Mouse (Mus musculus) T-helper 2 cell (primary cell): ENCODE data around the gene Tmem91.

Source experiments
- in situ Hi-C: fragments of 300-600 bp; cut with MboI, MseI; formaldehyde crosslinking; loops from one replicate; pipeline ENCODE4 v1.15.1; 2025; ENCODE audit warnings: high pct_unique_total_duplicates

Tmem91 gene

DNA sequence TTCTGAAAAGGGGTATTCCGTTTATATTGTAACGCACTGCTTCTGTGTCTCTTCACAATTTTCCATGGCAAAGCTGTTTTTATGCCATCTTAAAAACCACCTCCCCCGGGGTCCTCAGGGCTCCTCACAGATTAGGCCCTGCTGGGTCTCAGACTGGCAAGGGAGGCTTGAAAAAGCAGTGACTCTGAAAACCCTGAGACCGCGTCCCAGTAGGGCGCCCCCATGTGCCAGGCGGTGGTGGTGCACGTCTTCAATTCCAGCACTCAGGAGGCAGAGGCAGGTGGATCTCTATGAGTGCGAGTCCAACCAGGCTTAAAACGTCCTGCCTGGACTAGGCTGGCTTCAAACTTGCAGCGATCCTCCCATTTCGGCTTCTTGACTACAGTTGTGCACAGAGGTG is 25.8 kb upstream of the Tmem91 start:
- in situ Hi-C loops: no loop called here

- in situ Hi-C loops: loop anchor here (5.0 kb wide), 1 partner anchor 47 kb away; no protein-coding TSS in a partner anchor
Observed at GRCm38 (mm10) chr7:25699851-25700250, 24.9 kb upstream of the Tmem91 start.

GRCm38 (mm10) chr7:25694104-25694503 is 19.1 kb upstream of the Tmem91 start:
- in situ Hi-C loops: no loop called here

GRCm38 (mm10) chr7:25690051-25690450 is 15.1 kb upstream of the Tmem91 start:
- in situ Hi-C loops: no loop called here

GRCm38 (mm10) chr7:25689603-25690021 is 14.6 kb upstream of the Tmem91 start:
- in situ Hi-C loops: loop anchor here (10.0 kb wide), 1 partner anchor 1305 kb away; no protein-coding TSS in a partner anchor

GRCm38 (mm10) chr7:25688810-25689586 is 14.0 kb upstream of the Tmem91 start:
- in situ Hi-C loops: loop anchor here (10.0 kb wide), 1 partner anchor 1304 kb away; no protein-coding TSS in a partner anchor

GRCm38 (mm10) chr7:25687811-25688401 is 12.9 kb upstream of the Tmem91 start:
- in situ Hi-C loops: loop anchor here (10.0 kb wide), 1 partner anchor 1303 kb away; no protein-coding TSS in a partner anchor

DNA sequence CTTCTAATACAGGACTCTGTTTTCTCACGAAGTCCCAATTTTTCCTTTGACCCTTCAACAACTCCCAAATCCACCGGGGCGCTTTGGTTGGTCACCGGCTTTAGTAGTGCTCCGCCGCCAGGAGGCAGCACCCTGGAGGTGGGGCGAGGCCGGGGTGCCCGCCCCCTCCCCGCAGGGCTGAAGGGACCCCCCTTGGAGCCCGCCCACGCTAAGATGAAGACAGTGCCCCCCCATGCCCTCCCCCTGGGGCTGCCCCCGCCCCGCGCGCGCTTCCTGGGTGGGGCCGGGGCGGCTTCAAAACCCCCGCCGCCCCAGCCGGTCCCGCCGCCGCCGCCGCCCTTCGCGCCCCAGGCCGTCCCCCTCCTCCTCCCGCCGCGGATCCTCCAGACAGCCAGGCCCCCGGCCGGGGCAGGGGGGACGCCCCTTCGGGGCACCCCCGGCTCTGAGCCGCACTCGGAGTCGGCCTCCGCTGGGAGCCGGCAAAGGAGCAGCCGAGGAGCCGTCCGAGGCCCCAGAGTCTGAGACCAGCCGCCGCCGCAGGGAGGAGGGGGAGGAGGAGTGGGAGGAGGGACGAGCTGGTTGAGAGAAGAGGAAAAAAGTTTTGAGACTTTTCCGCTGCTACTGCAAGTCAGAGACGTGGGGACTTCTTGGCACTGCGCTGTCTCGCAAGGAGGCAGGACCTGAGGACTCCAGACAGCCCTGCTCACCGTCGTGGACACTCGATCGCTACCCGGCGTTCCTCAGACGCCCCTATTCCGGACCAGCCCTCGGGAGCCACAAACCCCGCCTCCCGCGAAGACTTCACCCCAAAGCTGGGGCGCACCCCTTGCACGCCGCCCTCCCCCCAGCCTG is 11.9 kb upstream of the Tmem91 start, which contains the start of gene Tgfb1:
Gene Tgfb1, plus strand, starts transcription at position 323 of the 852 bp plus-strand sequence.
- in situ Hi-C loops: loop anchor here (10.0 kb wide), 1 partner anchor 1302 kb away; no protein-coding TSS in a partner anchor

GRCm38 (mm10) chr7:25685926-25686470 is 11.0 kb upstream of the Tmem91 start:
- in situ Hi-C loops: loop anchor here (10.0 kb wide), 1 partner anchor 1301 kb away; no protein-coding TSS in a partner anchor

GRCm38 (mm10) chr7:25684659-25685058 is 9.7 kb upstream of the Tmem91 start:
- in situ Hi-C loops: loop anchor here (10.0 kb wide), 1 partner anchor 1300 kb away; no protein-coding TSS in a partner anchor

DNA sequence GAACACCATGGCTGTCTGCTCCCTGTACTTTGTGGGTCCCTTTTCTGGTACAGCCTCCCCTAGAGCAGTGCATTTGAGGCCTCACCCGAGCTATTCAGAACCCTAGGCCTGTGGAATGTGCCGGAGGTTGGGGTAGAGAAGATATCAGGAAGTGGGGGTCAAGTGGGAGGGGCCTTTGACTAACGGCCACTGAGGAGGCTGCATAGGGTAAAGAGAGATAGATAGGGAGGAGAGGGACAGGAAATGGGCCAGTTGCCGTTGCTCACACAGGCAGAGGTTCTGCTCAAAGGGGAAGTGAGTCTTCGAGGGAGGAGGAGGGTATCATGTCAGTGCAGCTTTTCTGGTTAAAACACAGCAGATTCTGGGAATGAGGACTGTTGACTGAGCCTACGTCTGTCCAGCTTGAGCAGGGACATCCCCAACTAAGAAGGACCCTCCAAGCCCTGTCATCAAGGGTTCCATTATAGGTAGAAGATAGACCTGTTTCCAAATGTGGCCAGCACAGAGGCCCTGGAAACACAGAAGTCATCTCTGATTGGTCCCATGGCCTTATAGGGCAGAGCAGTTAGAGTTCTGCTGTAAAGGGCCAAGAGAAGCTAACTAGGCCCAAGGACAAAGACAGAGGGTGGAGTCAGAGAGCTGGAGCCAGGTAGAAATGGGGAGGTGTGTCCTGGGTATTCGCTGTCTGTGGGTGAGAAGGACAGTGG is 8.7 kb upstream of the Tmem91 start:
- in situ Hi-C loops: loop anchor here (10.0 kb wide), 1 partner anchor 1299 kb away; no protein-coding TSS in a partner anchor

GRCm38 (mm10) chr7:25681341-25682231 is 6.6 kb upstream of the Tmem91 start:
- in situ Hi-C loops: loop anchor here (10.0 kb wide), 1 partner anchor 1297 kb away; no protein-coding TSS in a partner anchor

DNA sequence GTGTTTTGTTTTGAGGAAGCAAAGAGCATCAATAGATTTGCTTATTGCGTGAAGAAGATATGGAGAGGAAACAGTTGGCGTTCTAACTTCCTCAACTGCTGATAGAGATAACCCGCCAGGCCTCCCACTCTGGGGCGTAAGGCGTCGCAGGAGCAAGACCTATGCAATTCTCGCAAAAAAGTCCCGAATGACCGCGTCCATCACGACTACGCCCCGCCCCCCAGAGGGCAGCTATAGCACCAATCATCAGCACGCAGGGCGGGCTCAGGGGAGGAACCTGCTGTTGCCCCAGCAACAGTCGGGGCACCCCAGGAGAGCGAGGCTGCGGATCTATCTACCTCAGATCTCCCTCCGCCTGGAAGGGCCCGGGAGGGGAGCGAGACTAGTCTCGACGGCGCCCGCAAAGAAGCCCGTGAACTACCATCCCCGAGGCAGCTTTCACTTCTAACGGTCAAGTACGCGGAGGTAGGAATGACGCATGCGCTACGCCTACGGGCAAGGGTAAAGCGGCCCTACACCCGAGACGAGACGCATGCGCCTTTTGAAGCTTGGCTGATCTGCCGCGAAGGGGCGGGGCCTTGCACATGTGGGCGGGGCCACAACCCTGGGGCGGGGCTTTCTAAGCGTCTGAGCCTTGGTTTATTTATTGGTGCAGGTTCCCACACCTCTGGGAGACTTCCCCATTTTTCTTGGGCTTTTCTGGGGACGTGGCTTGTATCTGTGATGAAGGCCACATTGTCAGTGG is 5.7 kb upstream of the Tmem91 start, which contains the start of gene B9d2:
Gene B9d2, plus strand, starts transcription at position 267 of the 745 bp plus-strand sequence.
- in situ Hi-C loops: loop anchor here (10.0 kb wide), 1 partner anchor 1296 kb away; no protein-coding TSS in a partner anchor

DNA sequence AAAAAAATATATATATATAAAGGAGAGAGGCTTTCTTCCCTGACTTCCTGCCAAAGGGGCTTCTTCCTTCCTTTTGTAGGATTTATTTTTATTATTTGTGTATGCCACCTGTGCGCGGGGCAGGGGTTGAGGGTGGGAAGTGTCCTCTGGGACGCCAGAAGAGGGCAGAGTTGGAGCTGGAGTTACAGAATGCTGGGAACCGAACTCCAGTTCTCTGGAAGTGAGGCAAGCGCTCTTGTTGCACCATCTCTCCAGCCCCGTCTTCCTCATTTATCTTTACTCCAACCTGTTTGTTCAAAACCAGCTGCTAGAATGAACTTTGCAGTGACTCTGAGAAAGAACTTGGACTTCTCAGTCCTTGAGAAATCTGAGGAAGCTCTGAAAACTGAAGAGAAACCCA is 5.0 kb upstream of the Tmem91 start:
- in situ Hi-C loops: loop anchor here (10.0 kb wide), 1 partner anchor 1295 kb away; no protein-coding TSS in a partner anchor

DNA sequence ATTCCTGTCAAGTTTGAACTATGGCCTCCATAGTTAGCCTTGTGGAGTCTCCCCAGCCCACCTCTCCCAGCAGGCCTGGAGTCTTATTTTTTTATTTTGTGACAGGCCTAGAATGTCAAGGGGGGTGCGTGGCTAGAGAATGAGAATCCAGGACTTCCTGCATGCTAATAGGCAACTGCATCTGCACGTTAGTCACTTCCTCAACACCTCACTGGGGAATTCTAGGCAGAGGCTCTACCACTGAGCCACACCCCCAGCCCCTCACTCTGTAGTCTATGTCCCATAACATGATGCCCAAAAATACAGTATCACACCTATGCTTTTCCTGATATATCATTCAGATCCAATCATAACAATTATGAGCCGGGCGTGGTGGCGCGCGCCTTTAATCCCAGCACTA is 2.0 kb upstream of the Tmem91 start:
- in situ Hi-C loops: no loop called here

DNA sequence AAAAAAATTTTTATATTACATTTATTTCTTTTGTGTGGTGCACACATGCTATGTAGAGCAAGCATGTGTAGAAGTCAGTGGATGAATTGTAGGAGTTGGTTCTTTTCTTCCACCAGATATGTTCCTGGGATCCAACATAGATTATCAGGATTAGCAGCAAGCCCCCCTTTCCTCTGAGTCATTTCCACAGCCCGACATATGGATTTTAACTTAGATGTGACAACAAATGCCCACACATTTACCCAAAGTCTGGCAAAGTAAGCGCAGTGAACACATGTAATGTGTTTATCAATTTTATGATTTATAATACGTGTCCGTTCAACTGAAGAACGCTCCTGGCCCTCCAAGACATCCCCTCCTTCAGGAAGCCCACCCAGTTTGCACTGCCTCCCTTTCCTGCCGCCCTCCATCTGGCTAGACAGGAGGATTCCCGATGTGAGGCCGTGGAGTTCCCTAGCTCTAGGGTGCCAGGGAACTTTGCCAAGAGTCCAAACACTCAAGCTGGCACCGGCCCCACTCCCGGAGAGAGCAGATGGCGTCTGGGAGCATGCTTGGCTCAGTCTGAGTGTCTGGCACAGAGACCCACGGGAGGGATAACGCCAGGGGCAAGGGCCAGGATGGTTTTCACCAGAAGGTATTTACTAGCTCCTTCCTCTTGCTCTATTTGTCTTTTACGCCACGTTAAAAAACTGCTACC is 1.3 kb upstream of the Tmem91 start:
- in situ Hi-C loops: no loop called here

DNA sequence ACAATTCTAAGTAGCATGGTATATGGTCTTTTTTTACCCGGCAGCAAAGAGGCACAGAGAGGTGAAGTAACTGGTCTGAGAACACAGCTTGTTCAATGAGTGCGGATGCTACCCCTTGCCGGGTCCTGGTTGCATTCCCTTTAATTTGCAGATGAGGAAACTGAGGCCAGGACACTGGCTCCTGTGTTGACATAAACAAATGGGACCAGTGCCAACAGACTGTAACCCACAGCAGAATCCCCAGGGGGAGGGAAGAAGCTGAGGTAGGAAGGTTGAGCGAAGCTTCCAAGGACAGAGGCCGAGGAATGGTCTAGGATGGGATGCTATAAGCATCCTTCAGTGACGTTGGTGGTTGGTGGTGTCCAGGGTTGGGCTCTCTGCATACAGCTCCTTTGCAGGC is 439 bp upstream of the Tmem91 start:
- in situ Hi-C loops: no loop called here

DNA sequence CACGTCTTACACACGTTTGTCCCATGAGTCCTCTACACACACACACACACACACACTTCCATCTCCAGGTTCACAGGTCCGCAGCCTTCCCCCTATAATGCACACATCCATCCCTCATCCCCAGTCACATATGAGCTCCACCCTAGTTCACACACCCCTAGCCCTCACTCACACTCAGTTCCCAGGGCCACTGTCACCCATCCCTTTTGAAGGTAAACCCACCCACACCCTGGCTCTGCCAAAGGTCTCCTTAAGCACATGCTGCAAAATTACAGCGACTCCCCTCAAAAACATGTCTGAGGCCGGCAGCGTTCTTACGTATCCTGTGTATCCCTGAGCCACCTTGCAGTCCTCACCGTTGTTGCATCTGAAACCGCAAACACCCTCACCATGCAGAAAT is 669 bp downstream of the Tmem91 start:
- in situ Hi-C loops: no loop called here
